Mouse (Mus musculus): ENCODE measurements around the gene Fgf16.

DNA sequence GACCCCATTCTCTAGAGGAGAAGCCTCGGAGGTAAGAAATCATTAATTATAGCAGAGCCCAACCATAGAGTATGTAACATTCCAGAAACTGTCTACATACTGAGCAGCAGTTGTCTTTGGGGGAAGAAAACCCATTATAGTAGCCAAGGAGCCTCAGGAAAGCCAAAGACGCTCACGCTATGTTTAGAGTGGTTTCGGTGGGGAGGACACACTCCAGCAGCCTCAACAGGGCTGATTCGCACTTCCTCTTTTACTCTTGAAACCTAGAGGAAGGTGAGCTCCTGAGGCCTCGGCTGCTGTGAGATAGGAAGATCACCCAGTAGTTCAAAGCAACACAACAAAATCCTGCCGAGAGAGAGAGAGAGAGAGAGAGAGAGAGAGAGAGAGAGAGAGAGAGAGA lies 39.9 kb upstream of the Fgf16 start:
- no peak for TF ChIP-seq CTCF (IDR thresholded peaks at IDR 0.05; ENCODE audit: low read depth, low read length)
- TF ChIP-seq POLR2A (IDR thresholded peaks at IDR 0.05; ENCODE audit: extremely low read depth, insufficient read depth, low read length), result no peak
